In the genomic region with DNA sequence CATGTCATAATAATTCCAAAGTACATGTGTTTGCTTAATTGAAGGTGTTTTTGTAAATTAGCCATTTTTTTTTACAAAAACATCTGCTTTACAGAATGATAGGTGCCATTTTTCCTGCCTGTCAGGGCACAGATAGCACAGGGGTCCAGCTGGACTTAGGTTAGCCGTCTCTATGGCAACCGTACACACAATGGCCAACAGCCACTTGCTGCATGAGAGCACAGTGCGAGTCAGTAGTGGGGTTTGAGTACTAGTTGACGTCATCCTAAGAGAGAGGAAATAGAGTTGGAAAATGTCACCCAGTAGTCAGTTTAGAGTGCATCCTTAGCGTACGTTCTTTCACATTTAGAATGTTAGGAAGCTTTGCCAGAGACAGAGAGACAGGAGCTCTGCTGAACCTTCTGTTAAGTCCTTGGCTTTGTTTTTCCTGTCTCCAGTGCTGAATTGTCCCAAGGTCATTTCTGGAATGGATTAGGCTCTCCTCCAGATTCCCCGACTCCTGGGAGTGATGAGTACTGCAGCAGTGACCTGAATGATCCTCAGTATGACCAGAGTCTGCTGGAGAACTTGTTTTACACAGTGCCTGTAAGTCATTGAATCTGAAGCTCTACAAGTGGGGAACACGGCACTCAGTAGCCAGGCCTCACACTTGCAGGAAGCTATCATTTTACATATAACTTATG, we compare ENCODE assay signal across 10 mouse cellular contexts. TPM values are rescaled to one million over a fixed set of nuclear protein-coding genes. Genes with fewer than 3 reads are reported as not detected.
A peak's percentile ranks its signal among the peaks of the same experiment; 100 is the strongest.
DNase-seq lines count a peak whose midpoint lies in the region; ATAC-seq and TF ChIP-seq lines count a peak whose summit lies in the region.
"Had no signal": no experiment of that assay in that cellular context is flagged by ENCODE, and none has a peak within 500 bp of the region (broad histone marks: within the 10 kb centered on the region; RNA-seq: fewer than 3 reads in every experiment).

No protein-coding gene starts in this region.

- DNase-seq in adrenal gland, adult 2 months = peak; percentile 54
- DNase-seq in adrenal gland, postnatal 25 days = no peak
- DNase-seq in limb, embryonic 14.5 days (ENCODE audit: low spot score) = peak; percentile 6
- no peak for DNase-seq in limb, embryonic 10.5 days (ENCODE audit: low spot score)
- peak in 1 of 2 experiments; percentile 33 for DNase-seq in heart, adult 2 months
- DNase-seq in lung, postnatal 25 days (ENCODE audit: low spot score) = peak; percentile 49
- no peak for DNase-seq in adipocyte (ENCODE audit: low spot score)
- DNase-seq in left cerebral cortex, adult 9 months (ENCODE audit: low spot score in 2 of 2) = no peak

- intact Hi-C loops in heart, adult 2 months (cut with DNase I) = no loop called here

- no peaks in the 10 kb centered on the region for H3K79me2 ChIP-seq in heart, adult 2 months (replicated peaks; ENCODE audit: control insufficient read depth, insufficient read depth, low read length)

- H3K4me1 ChIP-seq in limb, embryonic 14.5 days (ENCODE audit: control insufficient read depth, insufficient read depth, low read length) = no peaks in the 10 kb centered on the region
- H3K4me1 ChIP-seq in limb, embryonic 10.5 days = no peaks in the 10 kb centered on the region
- H3K4me1 ChIP-seq in heart, adult 2 months (ENCODE audit: control insufficient read depth, insufficient read depth, low read length) = peaks cover 2% of the 10 kb centered on the region; the same call in 1 of the 2 replicates
- H3K4me1 ChIP-seq: embryonic facial prominence, embryonic 12.5 days; intestine, embryonic 15.5 days had no signal

- H3K27ac ChIP-seq in limb, embryonic 14.5 days (replicated peaks; ENCODE audit: low read depth, low read length) = no peak overlapping the region
- H3K27ac ChIP-seq in limb, embryonic 10.5 days = no peak overlapping the region
- H3K27ac ChIP-seq in heart, adult 2 months = peak overlapping the region; percentile 24; the same call in 1 of the 2 replicates
- H3K27ac ChIP-seq: embryonic facial prominence, embryonic 12.5 days; intestine, embryonic 15.5 days had no signal

- no peak for ATAC-seq in limb, embryonic 14.5 days (ENCODE audit: low FRiP score, low read depth)
- ATAC-seq: intestine, embryonic 15.5 days had no signal

- no peak overlapping the region for H3K9ac ChIP-seq in limb, embryonic 14.5 days (ENCODE audit: low read depth, low read length, severe bottlenecking)
- no peak overlapping the region for H3K9ac ChIP-seq in heart, adult 2 months (ENCODE audit: low read depth, low read length)
- H3K9ac ChIP-seq: embryonic facial prominence, embryonic 12.5 days; intestine, embryonic 15.5 days had no signal

- WGBS in limb, embryonic 14.5 days = 66% methylated on average over 8 of the region's 8 CpGs
- 74% methylated on average over 8 of the region's 8 CpGs for WGBS in limb, embryonic 10.5 days
- WGBS in heart, adult 2 months = 32% methylated on average over 8 of the region's 8 CpGs

- H3K4me3 ChIP-seq in limb, embryonic 14.5 days (replicated peaks; ENCODE audit: low read length) = no peak overlapping the region
- no peak overlapping the region for H3K4me3 ChIP-seq in limb, embryonic 10.5 days
- no peak overlapping the region for H3K4me3 ChIP-seq in heart, adult 2 months
- H3K4me3 ChIP-seq: embryonic facial prominence, embryonic 12.5 days; intestine, embryonic 15.5 days had no signal

- no peaks in the 10 kb centered on the region for H3K27me3 ChIP-seq in limb, embryonic 14.5 days (ENCODE audit: control insufficient read depth, insufficient read depth, low read length)
- H3K27me3 ChIP-seq in limb, embryonic 10.5 days (ENCODE audit: low read depth, poor library complexity, severe bottlenecking) = no peaks in the 10 kb centered on the region
- no peaks in the 10 kb centered on the region for H3K27me3 ChIP-seq in heart, adult 2 months (ENCODE audit: control insufficient read depth, insufficient read depth, low read length)
- H3K27me3 ChIP-seq: embryonic facial prominence, embryonic 12.5 days; intestine, embryonic 15.5 days had no signal

- no peak overlapping the region for H3K4me2 ChIP-seq in limb, embryonic 14.5 days (replicated peaks; ENCODE audit: low read depth, low read length, severe bottlenecking)
- H3K4me2 ChIP-seq: embryonic facial prominence, embryonic 12.5 days; intestine, embryonic 15.5 days had no signal

- 0 out of 2 replicates have a peak, but pooled peaks have one; percentile 15 for TF ChIP-seq CTCF in heart, adult 2 months (IDR thresholded peaks at IDR 0.05)

- no peaks in the 10 kb centered on the region for H3K9me3 ChIP-seq in limb, embryonic 14.5 days (ENCODE audit: control insufficient read depth, low read length)
- no peaks in the 10 kb centered on the region for H3K9me3 ChIP-seq in limb, embryonic 10.5 days (replicated peaks)
- H3K9me3 ChIP-seq: embryonic facial prominence, embryonic 12.5 days; intestine, embryonic 15.5 days had no signal

- TF ChIP-seq EP300 in heart, adult 2 months (IDR thresholded peaks at IDR 0.05; ENCODE audit: insufficient read depth, low read depth, low read length) = no peak

- TF ChIP-seq POLR2A in limb, embryonic 14.5 days (IDR thresholded peaks at IDR 0.05; ENCODE audit: borderline replicate concordance, extremely low read depth, insufficient read depth, insufficient read length) = no peak
- TF ChIP-seq POLR2A in heart, adult 2 months (IDR thresholded peaks at IDR 0.05; ENCODE audit: insufficient read depth, low read depth, low read length) = no peak

- H3K36me3 ChIP-seq in limb, embryonic 14.5 days (ENCODE audit: control insufficient read depth, insufficient read depth, low read length) = peaks cover 80% of the 10 kb centered on the region
- H3K36me3 ChIP-seq in limb, embryonic 10.5 days = peaks cover 83% of the 10 kb centered on the region
- H3K36me3 ChIP-seq in heart, adult 2 months (ENCODE audit: control insufficient read depth, insufficient read depth, low read length) = peaks cover 7% of the 10 kb centered on the region

RNA-seq across cellular contexts. Expression of a gene that starts 27.3 kb away (rescaled TPM):
- total RNA-seq in adrenal gland, adult 2 months (2021) = 10 to 100 TPM; 60.9 to 69.9 TPM
- 110 and 131 TPM in 2 replicates for polyA plus RNA-seq in adrenal gland, adult 2 months (2012; rRNA removed)
- total RNA-seq in adrenal gland, postnatal 25 days (2021) = 54.5 and 70.6 TPM in 2 replicates
- 68.8 and 97.2 TPM in 2 replicates for polyA plus RNA-seq in limb, embryonic 14.5 days (2012; rRNA removed)
- 44.0 and 50.0 TPM in 2 replicates for polyA plus RNA-seq in limb, embryonic 14.5 days (2014; fragmentation: Nextera tagmentation; extraction: Ambion mirVana)
- 79.1 and 84.2 TPM in 2 replicates for polyA plus RNA-seq in limb, embryonic 10.5 days (2016; fragmentation: Nextera tagmentation; extraction: Ambion mirVana)
- 10 to 100 TPM; 32.5 to 35.8 TPM for total RNA-seq in heart, adult 2 months (2021)
- 80.7 and 118 TPM in 2 replicates for polyA plus RNA-seq in heart, adult 2 months (2012; rRNA removed)

RNA-seq across cellular contexts. Expression of a gene that starts 27.3 kb away (rescaled TPM):
- 10 to 100 TPM; 16.5 to 20.3 TPM for total RNA-seq in adrenal gland, adult 2 months (2021)
- 16.9 and 17.7 TPM in 2 replicates for polyA plus RNA-seq in adrenal gland, adult 2 months (2012; rRNA removed)
- 26.6 and 27.9 TPM in 2 replicates for total RNA-seq in adrenal gland, postnatal 25 days (2021)
- polyA plus RNA-seq in limb, embryonic 14.5 days (2012; rRNA removed) = 29.3 and 35.7 TPM in 2 replicates
- 23.5 and 29.0 TPM in 2 replicates for polyA plus RNA-seq in limb, embryonic 14.5 days (2014; fragmentation: Nextera tagmentation; extraction: Ambion mirVana)
- polyA plus RNA-seq in limb, embryonic 10.5 days (2016; fragmentation: Nextera tagmentation; extraction: Ambion mirVana) = 31.2 and 40.3 TPM in 2 replicates
- 1 to 10 TPM; 7.0 to 8.4 TPM for total RNA-seq in heart, adult 2 months (2021)
- 6.6 and 8.5 TPM in 2 replicates for polyA plus RNA-seq in heart, adult 2 months (2012; rRNA removed)

Comparison
In these comparisons a context has a peak if more than half of its experiments do, and no peak if none do; other contexts are left out.
1. DNase-seq: peak in adrenal gland, adult 2 months (single experiment), limb, embryonic 14.5 days (single experiment) and lung, postnatal 25 days (single experiment); none in adrenal gland, postnatal 25 days (single experiment), limb, embryonic 10.5 days (single experiment), adipocyte (single experiment) and left cerebral cortex, adult 9 months (0 of 2).